Mouse (Mus musculus) MEL (cell line): Measurements from ENCODE around the gene Ctnnbl1.

Source experiments
- CTCF ChIP-seq, 3 experiments: IDR thresholded peaks in 2 of 3; conservative IDR thresholded peaks in 1 of 3; 2 replicates each; pipeline ENCODE4 v1.5.1; 2011 to 2012; ENCODE audit warnings: low read length in 3 of 3, low read depth in 2 of 3, mild to moderate bottlenecking in 2 of 3, improper control_type of control experiment in 1 of 3, inconsistent platforms in 1 of 3, mixed read lengths in 1 of 3, moderate library complexity in 1 of 3; ENCODE audit not compliant: control insufficient read depth in 1 of 3, insufficient read depth in 1 of 3, poor library complexity in 1 of 3, severe bottlenecking in 1 of 3
- POLR2A ChIP-seq, 2 experiments: IDR thresholded peaks; 2 replicates each; pipeline ENCODE4 v1.6.1; 2011 to 2012; ENCODE audit warnings: low read length in 2 of 2, mild to moderate bottlenecking in 2 of 2, control low read depth in 1 of 2, improper control_type of control experiment in 1 of 2, low read depth in 1 of 2, moderate library complexity in 1 of 2; ENCODE audit not compliant: control insufficient read depth in 1 of 2, insufficient read depth in 1 of 2, poor library complexity in 1 of 2

- TF ChIP-seq POLR2A (IDR thresholded peaks at IDR 0.05; ENCODE audit: control insufficient read depth in 1 of 2, insufficient read depth in 1 of 2, low read depth in 1 of 2, low read length in 2 of 2, poor library complexity in 1 of 2) (no peak), CTCF (IDR thresholded peaks at IDR 0.05 in 2 of 3, conservative IDR thresholded peaks at IDR 0.05 in 1 of 3; ENCODE audit: control insufficient read depth in 1 of 3, insufficient read depth in 1 of 3, low read depth in 2 of 3, low read length in 3 of 3, poor library complexity in 1 of 3, severe bottlenecking in 1 of 3) (no peak)
Observed at GRCm38 (mm10) chr2:157799533-157799932, 62.3 kb downstream of the Ctnnbl1 start.
